Mouse (Mus musculus) limb, embryonic 12.5 days (tissue): ENCODE results near the gene Fkbp3. TPM values are rescaled to one million over a fixed set of nuclear protein-coding genes. Genes with fewer than 3 reads are reported as not detected.
A peak's percentile ranks its signal among the peaks of the same experiment; 100 is the strongest.
"Not testable (repeated sequence)": the region's sequence is repeated elsewhere in the genome, so short reads cannot be mapped to it uniquely, and the experiment has no call there.

Experiments
- ATAC-seq: fragments of 200-750 bp; cut with Nextera tagmentation; 2 replicates; pipeline ENCODE4 v1.8.0; 2017; ENCODE audit warnings: low read depth, moderate TSS enrichment; ENCODE audit not compliant: insufficient number of reproducible peaks, insufficient read depth, low FRiP score, low TSS enrichment
- H3K27ac ChIP-seq: fragments of 300-500 bp; sonication (generic); 2 replicates; pipeline ENCODE4 v1.5.1; 2016; ENCODE audit warnings: mild to moderate bottlenecking, moderate library complexity
- H3K27me3 ChIP-seq: fragments of 300-500 bp; sonication (generic); 2 replicates; pipeline ENCODE4 v1.6.1; 2016; ENCODE audit warnings: mild to moderate bottlenecking, moderate library complexity
- H3K36me3 ChIP-seq: fragments of 300-500 bp; sonication (generic); 2 replicates; pipeline ENCODE4 v1.6.1; 2016; ENCODE audit warnings: mild to moderate bottlenecking, moderate library complexity
- H3K4me1 ChIP-seq: fragments of 300-500 bp; sonication (generic); replicated peaks from 2 replicates; pipeline ENCODE4 v1.6.1; 2016
- H3K4me2 ChIP-seq: fragments of 300-500 bp; sonication (generic); 2 replicates; pipeline ENCODE4 v1.6.1; 2016; ENCODE audit warnings: mild to moderate bottlenecking, moderate library complexity
- H3K4me3 ChIP-seq: fragments of 300-500 bp; sonication (generic); replicated peaks from 2 replicates; pipeline ENCODE4 v1.5.1; 2016; ENCODE audit warnings: mild to moderate bottlenecking
- H3K9ac ChIP-seq: fragments of 300-500 bp; sonication (generic); replicated peaks from 2 replicates; pipeline ENCODE4 v1.6.1; 2016; ENCODE audit warnings: mild to moderate bottlenecking, moderate library complexity
- H3K9me3 ChIP-seq: fragments of 300-500 bp; sonication (generic); 2 replicates; pipeline ENCODE4 v1.6.1; 2016; ENCODE audit warnings: mild to moderate bottlenecking, moderate library complexity
- WGBS: fragments of 180-500 bp; shearing (Covaris S2); methylation state at CpG from one replicate; pipeline ENCODE4 v1.1.7; 2016; 5-methylcytosine and 5-hydroxymethylcytosine counted together
- polyA plus RNA-seq: library from polyadenylated mRNA; unstranded; fragments of >200 nt; fragmentation: Nextera tagmentation; extraction: Ambion mirVana; gene quantifications from 2 replicates; pipeline ENCODE4 v1.2.1, GENCODE M21; 2016

Fkbp3 gene
- polyA plus RNA-seq = 568 and 612 TPM in 2 replicates

DNA sequence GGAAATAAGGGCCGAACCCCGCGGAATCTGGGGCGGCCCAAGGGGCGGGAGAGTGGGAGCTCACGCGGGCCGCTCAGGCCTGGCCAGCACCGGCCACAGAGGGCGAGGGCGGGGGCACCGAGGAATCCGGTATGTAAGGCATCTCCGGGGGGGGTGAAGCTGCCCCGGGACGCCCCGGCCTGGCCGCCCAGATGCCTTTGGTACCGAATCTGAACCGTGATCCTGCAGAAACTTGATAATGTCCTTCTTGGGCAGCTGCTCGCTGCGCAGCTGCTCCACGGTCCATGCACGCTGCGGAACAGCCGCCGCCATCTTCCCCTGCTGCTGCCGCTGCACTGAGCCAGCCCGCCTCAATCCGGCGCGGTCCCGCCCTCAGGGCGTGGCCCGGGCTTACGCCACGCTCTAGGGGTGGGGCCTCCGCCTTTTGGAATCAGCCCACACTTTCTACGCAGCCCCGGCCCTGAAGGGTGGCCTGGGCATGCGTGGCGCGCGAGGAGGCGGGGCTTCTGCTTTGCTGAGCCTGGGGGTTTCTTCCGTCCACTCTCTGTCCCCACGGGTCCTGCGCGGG is at the start of gene Fkbp3:
Gene Fkbp3, minus strand, starts transcription at position 397 of the 568 bp plus-strand sequence.
- under 1% methylated on average over 49 of the region's 49 CpGs for WGBS
- Histone ChIP-seq H3K9me3 (no peaks in the 10 kb centered on the region), H3K36me3 (peaks cover 10% of the 10 kb centered on the region), H3K9ac (peak within 1 kb of the TSS; percentile 89), H3K4me2 (peak within 1 kb of the TSS; percentile 69), H3K27me3 (no peaks in the 10 kb centered on the region), H3K4me3 (peak within 1 kb of the TSS; percentile 89), H3K4me1 (peaks cover 24% of the 10 kb centered on the region), H3K27ac (peak within 1 kb of the TSS; percentile 93)
- ATAC-seq = peak; percentile 99

- Histone ChIP-seq H3K4me1 (no peaks in the 10 kb centered on the region), H3K27ac (no peak overlapping the region), H3K9me3 (no peaks in the 10 kb centered on the region), H3K9ac (no peak overlapping the region), H3K4me3 (no peak overlapping the region), H3K4me2 (no peak overlapping the region), H3K27me3 (no peaks in the 10 kb centered on the region), H3K36me3 (peaks cover 90% of the 10 kb centered on the region)
- no peak for ATAC-seq
- WGBS = 90% methylated on average over 5 of the region's 5 CpGs
Observed at GRCm38 (mm10) chr12:65119451-65119850, 45.6 kb upstream of the Fkbp3 start.

DNA sequence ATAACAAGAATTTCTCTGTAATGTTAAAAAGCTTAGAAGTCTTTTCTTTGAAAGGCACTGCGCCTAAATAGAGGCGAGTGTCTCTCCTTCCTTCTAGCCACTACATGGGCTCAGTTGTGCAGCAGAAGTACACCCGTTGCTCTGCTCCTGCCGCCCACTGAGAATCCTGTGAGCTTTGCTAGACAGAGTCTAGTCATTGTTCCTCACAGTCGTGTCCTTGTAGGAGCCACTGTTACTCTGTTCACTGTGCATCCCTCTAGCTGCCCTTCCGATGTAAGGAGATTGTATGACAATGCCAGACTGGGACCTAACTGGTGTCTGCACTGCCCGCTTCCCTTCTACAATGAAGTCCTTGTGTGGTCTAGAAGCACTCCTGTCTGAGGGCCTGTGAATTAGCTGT is 45.2 kb upstream of the Fkbp3 start:
- peaks cover 90% of the 10 kb centered on the region for H3K36me3 ChIP-seq
- H3K9ac ChIP-seq = no peak overlapping the region
- ATAC-seq = no peak
- WGBS = 88% methylated on average over 7 of the region's 7 CpGs
- H3K4me3 ChIP-seq = no peak overlapping the region
- no peak overlapping the region for H3K4me2 ChIP-seq
- no peaks in the 10 kb centered on the region for H3K9me3 ChIP-seq
- H3K27me3 ChIP-seq = no peaks in the 10 kb centered on the region
- H3K4me1 ChIP-seq = no peaks in the 10 kb centered on the region
- no peak overlapping the region for H3K27ac ChIP-seq

- not testable (repeated sequence) for H3K9me3 ChIP-seq, H3K4me2 ChIP-seq, H3K4me1 ChIP-seq, H3K27me3 ChIP-seq, H3K4me3 ChIP-seq, ATAC-seq, H3K27ac ChIP-seq, H3K9ac ChIP-seq
- peaks cover 75% of the 10 kb centered on the region for H3K36me3 ChIP-seq
- 93% methylated on average over 3 of the region's 3 CpGs for WGBS
Observed at GRCm38 (mm10) chr12:65114978-65115377, 41.2 kb upstream of the Fkbp3 start.

DNA sequence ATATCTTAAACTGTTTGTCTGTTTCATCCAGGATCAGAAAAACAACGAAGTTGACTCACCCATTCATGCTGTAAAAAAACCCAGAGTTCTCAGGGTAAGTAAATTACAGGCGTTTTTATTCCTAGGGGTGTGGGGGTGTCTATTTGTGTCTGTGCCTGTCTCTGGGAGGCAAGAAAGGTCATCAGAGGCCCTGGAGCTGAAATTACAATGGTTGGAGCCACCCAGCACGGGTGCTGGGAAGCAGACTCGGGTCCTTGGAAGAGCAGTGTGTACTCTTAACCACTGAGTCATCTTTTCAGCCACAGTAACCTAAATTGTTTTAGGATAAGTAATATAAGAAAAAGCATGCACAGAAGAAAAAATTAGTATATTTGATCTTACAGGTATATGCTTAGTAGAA is 40.1 kb upstream of the Fkbp3 start:
- WGBS = 84% methylated on average over 4 of the region's 4 CpGs

DNA sequence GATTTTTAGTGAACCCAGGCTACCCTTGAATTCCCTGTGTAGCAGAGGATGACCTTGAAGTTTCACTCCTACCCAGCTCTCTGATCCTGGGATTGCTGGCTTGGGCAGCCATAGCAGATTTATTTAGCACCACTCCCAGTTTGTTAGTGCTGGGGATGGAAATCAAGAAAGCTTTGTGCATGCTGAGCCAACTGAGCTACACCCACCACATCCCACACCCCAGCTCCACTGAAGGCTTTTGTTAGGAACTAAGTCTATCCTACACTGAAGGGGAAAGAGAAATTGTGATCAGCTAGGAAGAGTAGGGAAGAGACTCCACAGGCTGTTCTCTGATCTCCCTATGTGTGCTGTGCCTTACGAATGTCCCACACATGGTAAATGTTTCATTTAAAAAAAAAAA is 39.0 kb upstream of the Fkbp3 start:
- H3K36me3 ChIP-seq = peaks cover 74% of the 10 kb centered on the region
- no peak overlapping the region for H3K4me2 ChIP-seq
- H3K27ac ChIP-seq = no peak overlapping the region
- 97% methylated on average over 1 of the region's 1 CpGs for WGBS
- no peak overlapping the region for H3K4me3 ChIP-seq
- no peaks in the 10 kb centered on the region for H3K9me3 ChIP-seq
- ATAC-seq = no peak
- no peaks in the 10 kb centered on the region for H3K27me3 ChIP-seq
- H3K4me1 ChIP-seq = no peaks in the 10 kb centered on the region
- no peak overlapping the region for H3K9ac ChIP-seq

More for the DNA sequence above, 40.1 kb upstream of the Fkbp3 start:
- Histone ChIP-seq H3K4me1 (no peaks in the 10 kb centered on the region), H3K4me2 (no peak overlapping the region), H3K4me3 (no peak overlapping the region), H3K27ac (no peak overlapping the region), H3K27me3 (no peaks in the 10 kb centered on the region), H3K9ac (no peak overlapping the region), H3K36me3 (peaks cover 77% of the 10 kb centered on the region), H3K9me3 (no peaks in the 10 kb centered on the region)
- no peak for ATAC-seq

GRCm38 (mm10) chr12:65111503-65111902 is 37.7 kb upstream of the Fkbp3 start:
- WGBS = 90% methylated on average over 3 of the region's 3 CpGs
- Histone ChIP-seq H3K4me2 (no peak overlapping the region), H3K27me3 (no peaks in the 10 kb centered on the region), H3K9me3 (no peaks in the 10 kb centered on the region), H3K27ac (no peak overlapping the region), H3K36me3 (peaks cover 73% of the 10 kb centered on the region), H3K4me3 (no peak overlapping the region), H3K9ac (no peak overlapping the region), H3K4me1 (no peaks in the 10 kb centered on the region)
- no peak for ATAC-seq

DNA sequence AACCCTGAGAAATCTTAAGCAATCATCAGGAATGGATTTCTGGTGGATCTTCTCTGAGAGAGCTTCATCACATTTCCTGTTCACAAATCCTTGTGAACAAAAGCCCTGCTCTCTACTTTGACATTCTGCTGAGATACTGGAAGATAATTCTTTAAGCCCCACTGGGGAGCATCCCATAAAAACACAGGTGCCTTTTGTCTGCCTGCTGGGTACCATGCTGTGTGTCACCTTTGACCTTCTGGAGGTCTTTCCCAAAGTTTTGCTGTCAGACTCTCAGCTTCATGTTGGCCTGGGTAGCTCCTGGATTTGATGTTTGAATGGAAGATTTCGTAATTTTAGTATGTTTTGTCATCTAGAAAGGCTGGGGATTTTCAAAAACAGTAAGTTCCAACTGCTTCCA is 34.9 kb upstream of the Fkbp3 start:
- no peak for ATAC-seq
- 86% methylated on average over 1 of the region's 1 CpGs for WGBS
- peaks cover 70% of the 10 kb centered on the region for H3K36me3 ChIP-seq

DNA sequence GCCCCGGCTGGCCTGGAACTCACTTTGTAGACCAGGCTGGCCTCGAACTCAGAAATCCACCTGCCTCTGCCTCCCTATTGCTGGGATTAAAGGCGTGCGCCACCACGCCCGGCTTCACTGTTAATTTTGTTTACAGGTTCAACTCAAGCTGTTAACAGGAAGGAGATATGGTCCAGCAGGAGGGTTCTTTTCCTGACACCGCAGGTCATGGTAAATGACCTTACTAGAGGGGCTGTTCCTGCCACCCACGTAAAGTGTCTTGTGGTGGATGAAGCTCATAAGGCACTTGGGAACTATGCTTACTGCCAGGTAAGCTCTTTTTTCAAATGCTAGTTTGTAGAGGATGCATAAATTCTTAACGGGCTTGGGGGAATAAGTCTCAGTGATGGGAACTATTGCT is 3.1 kb upstream of the Fkbp3 start:
- 76% methylated on average over 9 of the region's 9 CpGs for WGBS
- ATAC-seq = no peak
- 0 out of 2 replicates have a peak overlapping the region, but pooled peaks have one; percentile 84 for H3K9ac ChIP-seq
- peaks cover 24% of the 10 kb centered on the region for H3K4me1 ChIP-seq
- H3K4me2 ChIP-seq = peak overlapping the region; percentile 69
- no peaks in the 10 kb centered on the region for H3K9me3 ChIP-seq
- peaks cover 22% of the 10 kb centered on the region for H3K36me3 ChIP-seq
- peak overlapping the region; percentile 89 for H3K4me3 ChIP-seq
- H3K27me3 ChIP-seq = no peaks in the 10 kb centered on the region
- no peak overlapping the region for H3K27ac ChIP-seq

More for the DNA sequence above, 34.9 kb upstream of the Fkbp3 start:
- no peak overlapping the region for H3K4me3 ChIP-seq
- H3K4me2 ChIP-seq = no peak overlapping the region
- no peak overlapping the region for H3K27ac ChIP-seq
- H3K9me3 ChIP-seq = no peaks in the 10 kb centered on the region
- no peaks in the 10 kb centered on the region for H3K27me3 ChIP-seq
- no peak overlapping the region for H3K9ac ChIP-seq
- no peaks in the 10 kb centered on the region for H3K4me1 ChIP-seq

- no peak; the same call in 1 of the 2 replicates for ATAC-seq
- Histone ChIP-seq H3K4me2 (peak overlapping the region; percentile 69), H3K9ac (peak overlapping the region; percentile 84), H3K27ac (peak overlapping the region; percentile 89), H3K27me3 (no peaks in the 10 kb centered on the region), H3K4me3 (peak overlapping the region; percentile 89), H3K36me3 (peaks cover 16% of the 10 kb centered on the region), H3K4me1 (peaks cover 24% of the 10 kb centered on the region), H3K9me3 (no peaks in the 10 kb centered on the region)
- WGBS = 0% methylated on average over 41 of the region's 41 CpGs
Observed at GRCm38 (mm10) chr12:65075733-65076310, 2.0 kb upstream of the Fkbp3 start.

GRCm38 (mm10) chr12:65075085-65075732 is 1.4 kb upstream of the Fkbp3 start, which contains the start of gene Fancm:
Gene Fancm, plus strand, starts transcription at chr12:65075603.
- peaks cover 10% of the 10 kb centered on the region for H3K36me3 ChIP-seq
- H3K27me3 ChIP-seq = no peaks in the 10 kb centered on the region
- peak within 1 kb of the TSS; percentile 89 for H3K4me3 ChIP-seq
- peak within 1 kb of the TSS; percentile 89 for H3K9ac ChIP-seq
- peak within 1 kb of the TSS; percentile 89 for H3K27ac ChIP-seq
- ATAC-seq = peak; percentile 32
- WGBS = 2% methylated on average over 39 of the region's 39 CpGs
- H3K4me2 ChIP-seq = peak within 1 kb of the TSS; percentile 69
- H3K9me3 ChIP-seq = no peaks in the 10 kb centered on the region
- peaks cover 24% of the 10 kb centered on the region for H3K4me1 ChIP-seq
